Mouse (Mus musculus): ENCODE data around the gene Rnf213. TPM values are rescaled to one million over a fixed set of nuclear protein-coding genes. Genes with fewer than 3 reads are reported as not detected.

Rnf213 gene
- total and polyA plus RNA-seq, 2 experiments from 2014 or later, result 0.94 to 8.7 TPM

DNA sequence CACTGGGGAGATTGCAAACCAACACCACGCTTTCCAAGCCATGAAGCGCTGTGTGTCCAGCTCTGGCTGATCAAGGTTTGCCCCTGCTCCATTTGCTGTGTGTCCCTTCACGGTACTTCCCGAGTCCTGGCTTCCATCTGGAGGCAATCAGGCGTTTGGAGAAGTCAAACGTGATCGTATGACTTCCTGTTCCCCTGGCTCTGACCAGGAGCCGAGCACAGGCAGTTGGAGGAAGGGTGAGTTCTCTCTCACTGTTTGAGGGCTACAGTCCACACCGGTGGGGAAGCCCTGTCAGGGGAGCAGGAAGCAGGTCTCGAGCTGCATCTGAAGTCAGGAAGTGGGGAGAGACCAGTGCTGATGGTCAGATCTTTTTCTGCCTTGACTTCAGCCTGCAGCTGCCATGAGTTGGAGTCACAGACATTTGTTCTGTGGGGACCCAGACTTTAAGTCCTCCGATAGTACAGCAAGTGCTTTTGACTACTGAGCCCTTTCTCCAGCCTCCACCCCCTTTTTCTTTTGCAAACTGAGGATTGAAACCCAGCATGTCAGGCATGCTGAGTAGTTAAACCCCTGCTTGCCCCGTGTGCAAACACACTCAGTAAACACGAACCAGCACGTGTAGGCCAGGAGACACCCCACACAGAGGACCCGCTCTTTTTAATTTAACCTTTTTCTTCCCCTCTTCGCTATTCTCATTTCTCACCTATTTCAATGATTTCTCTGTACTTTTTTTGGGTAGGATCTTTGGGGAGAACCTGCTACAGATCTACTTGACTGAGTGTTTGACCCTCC is 26.6 kb downstream of the Rnf213 start:
- Histone ChIP-seq H3K36me3 (ENCODE audit: insufficient read depth, low read length) (no peaks in the 10 kb centered on the region), H3K9ac (replicated peaks; ENCODE audit: low read length) (no peak overlapping the region), H3K4me1 (ENCODE audit: insufficient read depth, low read length) (no peaks in the 10 kb centered on the region), H3K4me2 (ENCODE audit: low read depth, low read length) (no peak overlapping the region), H3K27ac (no peak overlapping the region), H3K4me3 (ENCODE audit: low read length) (no peak overlapping the region), H3K27me3 (ENCODE audit: insufficient read depth, low read length) (no peaks in the 10 kb centered on the region), H3K9me3 (ENCODE audit: low read length) (no peaks in the 10 kb centered on the region)
- WGBS, result 72% methylated on average over 16 of the region's 16 CpGs
- DNase-seq (ENCODE audit: low spot score) (no peak), ATAC-seq (no peak)
- TF ChIP-seq CTCF (IDR thresholded peaks at IDR 0.05; ENCODE audit: low read depth), result no peak

DNA sequence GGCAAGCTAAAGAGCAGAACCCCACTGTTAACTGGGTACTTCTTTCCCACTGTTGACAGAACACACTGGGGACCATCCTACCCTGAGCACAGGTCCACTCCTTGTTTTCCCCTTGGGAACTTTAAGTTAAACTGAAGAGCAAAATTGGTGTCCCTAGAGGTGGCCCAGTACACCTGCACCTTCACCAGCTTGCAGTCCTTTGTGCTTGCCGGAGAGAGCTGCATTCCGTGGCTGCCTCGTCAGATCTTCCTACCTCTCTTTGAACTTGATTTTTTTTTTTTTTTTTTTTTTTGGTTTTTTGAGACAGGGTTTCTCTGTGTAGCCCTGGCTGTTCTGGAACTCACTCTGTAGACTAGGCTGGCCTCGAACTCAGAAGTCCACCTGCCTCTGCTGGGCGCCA is 27.5 kb downstream of the Rnf213 start:
- DNase-seq (ENCODE audit: low spot score) (no peak), ATAC-seq (no peak)
- H3K27me3 ChIP-seq (ENCODE audit: insufficient read depth, low read length), result no peaks in the 10 kb centered on the region
- no peaks in the 10 kb centered on the region for H3K4me1 ChIP-seq (ENCODE audit: insufficient read depth, low read length)
- 80% methylated on average over 5 of the region's 5 CpGs for WGBS
- no peak overlapping the region for H3K4me3 ChIP-seq (ENCODE audit: low read length)
- H3K9me3 ChIP-seq (ENCODE audit: low read length), result no peaks in the 10 kb centered on the region
- TF ChIP-seq CTCF (IDR thresholded peaks at IDR 0.05; ENCODE audit: low read depth), result no peak
- H3K27ac ChIP-seq, result no peak overlapping the region
- H3K4me2 ChIP-seq (ENCODE audit: low read depth, low read length), result no peak overlapping the region
- no peak overlapping the region for H3K9ac ChIP-seq (replicated peaks; ENCODE audit: low read length)
- H3K36me3 ChIP-seq (ENCODE audit: insufficient read depth, low read length), result no peaks in the 10 kb centered on the region

DNA sequence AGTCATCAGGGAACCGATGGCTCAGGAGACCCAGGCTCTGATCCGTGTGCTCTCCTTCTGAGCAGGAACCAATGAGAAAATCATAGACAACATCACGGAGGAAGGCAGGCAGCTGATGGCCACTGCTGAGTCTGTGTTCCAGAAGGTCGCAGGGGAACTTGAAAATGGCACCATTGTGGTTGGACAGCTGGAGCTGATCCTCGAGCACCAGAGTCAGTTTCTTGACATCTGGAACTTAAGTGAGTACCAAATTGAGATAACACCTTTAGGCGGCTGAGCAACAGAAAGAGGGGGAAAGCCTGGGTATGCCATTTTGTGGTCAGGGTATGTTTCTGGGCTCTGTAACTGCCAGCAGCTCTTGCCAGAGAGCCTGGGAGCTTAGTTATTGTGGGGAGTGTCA is 34.5 kb downstream of the Rnf213 start:
- Histone ChIP-seq H3K27ac (no peak overlapping the region), H3K4me3 (ENCODE audit: low read length) (no peak overlapping the region), H3K9ac (replicated peaks; ENCODE audit: low read length) (no peak overlapping the region), H3K4me1 (ENCODE audit: insufficient read depth, low read length) (0 out of 2 replicates have a peak, but pooled peaks cover 6% of the 10 kb centered on the region), H3K9me3 (ENCODE audit: low read length) (no peaks in the 10 kb centered on the region), H3K36me3 (ENCODE audit: insufficient read depth, low read length) (no peaks in the 10 kb centered on the region), H3K27me3 (ENCODE audit: insufficient read depth, low read length) (no peaks in the 10 kb centered on the region), H3K4me2 (ENCODE audit: low read depth, low read length) (no peak overlapping the region)
- DNase-seq (ENCODE audit: low spot score) (no peak), ATAC-seq (no peak)
- no peak for TF ChIP-seq CTCF (IDR thresholded peaks at IDR 0.05; ENCODE audit: low read depth)
- 83% methylated on average over 6 of the region's 6 CpGs for WGBS

DNA sequence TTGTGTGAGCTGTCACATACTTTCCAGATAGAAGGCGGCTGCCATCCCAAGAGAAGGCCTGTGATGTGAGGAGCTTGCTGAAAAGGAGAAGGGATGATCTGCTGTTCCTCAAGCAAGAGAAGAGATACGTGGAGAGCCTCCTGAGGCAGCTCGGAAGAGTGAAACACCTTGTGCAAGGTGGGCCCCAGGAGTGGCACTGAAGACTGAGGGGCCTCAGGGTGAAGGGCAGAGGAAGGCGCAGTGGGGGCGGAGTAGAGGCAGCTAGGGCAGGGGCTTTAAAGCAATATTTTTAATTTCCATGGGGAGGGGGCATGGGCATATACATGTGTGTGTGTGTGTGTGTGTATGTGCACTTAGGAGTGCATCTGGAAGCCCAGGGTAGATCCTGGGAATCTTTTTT is 35.1 kb downstream of the Rnf213 start:
- no peak for TF ChIP-seq CTCF (IDR thresholded peaks at IDR 0.05; ENCODE audit: low read depth)
- Histone ChIP-seq H3K27me3 (ENCODE audit: insufficient read depth, low read length) (no peaks in the 10 kb centered on the region), H3K27ac (no peak overlapping the region), H3K9me3 (ENCODE audit: low read length) (no peaks in the 10 kb centered on the region), H3K4me1 (ENCODE audit: insufficient read depth, low read length) (0 out of 2 replicates have a peak, but pooled peaks cover 6% of the 10 kb centered on the region), H3K4me2 (ENCODE audit: low read depth, low read length) (peak overlapping the region; percentile 64), H3K9ac (replicated peaks; ENCODE audit: low read length) (no peak overlapping the region), H3K36me3 (ENCODE audit: insufficient read depth, low read length) (no peaks in the 10 kb centered on the region), H3K4me3 (ENCODE audit: low read length) (peak overlapping the region; percentile 31; the same call in 1 of the 2 replicates)
- ATAC-seq (no peak), DNase-seq (ENCODE audit: low spot score) (no peak)
- WGBS, result 84% methylated on average over 5 of the region's 5 CpGs

DNA sequence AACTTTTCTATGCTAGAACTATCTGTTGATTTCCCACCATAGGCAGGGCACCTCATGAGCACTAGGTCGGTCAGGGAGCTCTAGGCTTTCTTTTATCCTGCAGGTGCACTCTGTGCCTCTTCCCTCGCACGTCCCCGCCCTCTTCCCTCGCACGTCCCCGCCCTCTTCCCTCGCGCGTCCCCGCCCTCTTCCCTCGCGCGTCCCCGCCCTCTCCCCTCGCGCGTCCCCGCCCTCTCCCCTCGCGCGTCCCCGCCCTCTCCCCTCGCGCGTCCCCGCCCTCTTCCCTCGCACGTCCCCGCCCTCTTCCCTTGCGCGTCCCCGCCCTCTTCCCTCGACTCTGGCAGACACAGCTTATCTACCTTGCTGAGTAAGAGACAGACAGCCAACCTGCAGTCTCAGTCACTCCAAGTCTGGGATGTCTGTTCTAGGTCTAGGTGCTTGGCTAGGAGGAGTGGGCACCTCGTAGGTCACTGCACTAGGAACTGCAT is 35.8 kb downstream of the Rnf213 start:
- TF ChIP-seq CTCF (IDR thresholded peaks at IDR 0.05; ENCODE audit: low read depth), result no peak
- ATAC-seq, result no peak
- no peaks in the 10 kb centered on the region for H3K36me3 ChIP-seq (ENCODE audit: insufficient read depth, low read length)
- no peak overlapping the region for H3K9ac ChIP-seq (replicated peaks; ENCODE audit: low read length)
- no peak overlapping the region for H3K27ac ChIP-seq
- H3K4me3 ChIP-seq (ENCODE audit: low read length), result peak overlapping the region; percentile 31
- H3K4me2 ChIP-seq (ENCODE audit: low read depth, low read length), result peak overlapping the region; percentile 64
- 0 out of 2 replicates have a peak, but pooled peaks cover 6% of the 10 kb centered on the region for H3K4me1 ChIP-seq (ENCODE audit: insufficient read depth, low read length)
- H3K27me3 ChIP-seq (ENCODE audit: insufficient read depth, low read length), result no peaks in the 10 kb centered on the region
- peak; percentile 45 for DNase-seq (ENCODE audit: low spot score)
- WGBS, result 1% methylated on average over 27 of the region's 35 CpGs
- H3K9me3 ChIP-seq (ENCODE audit: low read length), result no peaks in the 10 kb centered on the region

DNA sequence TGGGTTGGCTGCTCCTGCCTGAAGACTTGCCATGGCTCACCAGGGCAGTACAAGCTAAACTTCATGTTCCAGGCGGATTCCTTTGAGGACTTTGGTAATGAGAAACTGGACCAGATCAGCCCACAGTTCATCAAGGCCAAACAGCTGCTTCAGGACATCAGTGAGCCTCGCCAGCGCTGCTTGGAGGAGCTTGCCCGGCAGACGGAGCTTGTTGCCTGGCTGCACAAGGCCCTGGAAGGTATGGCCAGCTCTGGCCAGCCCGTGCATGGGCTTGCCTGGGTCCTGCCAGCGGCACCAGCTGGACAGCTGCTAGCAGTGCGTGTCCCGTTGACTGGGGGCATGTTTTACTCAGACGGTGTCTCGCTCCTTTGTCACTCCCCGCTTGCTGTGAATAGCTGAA is 38.6 kb downstream of the Rnf213 start:
- Histone ChIP-seq H3K27me3 (ENCODE audit: insufficient read depth, low read length) (no peaks in the 10 kb centered on the region), H3K27ac (no peak overlapping the region), H3K9ac (replicated peaks; ENCODE audit: low read length) (no peak overlapping the region), H3K4me3 (ENCODE audit: low read length) (no peak overlapping the region), H3K4me2 (ENCODE audit: low read depth, low read length) (no peak overlapping the region), H3K9me3 (ENCODE audit: low read length) (no peaks in the 10 kb centered on the region), H3K4me1 (ENCODE audit: insufficient read depth, low read length) (0 out of 2 replicates have a peak, but pooled peaks cover 6% of the 10 kb centered on the region), H3K36me3 (ENCODE audit: insufficient read depth, low read length) (no peaks in the 10 kb centered on the region)
- DNase-seq (ENCODE audit: low spot score) (no peak), ATAC-seq (no peak)
- no peak for TF ChIP-seq CTCF (IDR thresholded peaks at IDR 0.05; ENCODE audit: low read depth)
- 82% methylated on average over 12 of the region's 12 CpGs for WGBS

DNA sequence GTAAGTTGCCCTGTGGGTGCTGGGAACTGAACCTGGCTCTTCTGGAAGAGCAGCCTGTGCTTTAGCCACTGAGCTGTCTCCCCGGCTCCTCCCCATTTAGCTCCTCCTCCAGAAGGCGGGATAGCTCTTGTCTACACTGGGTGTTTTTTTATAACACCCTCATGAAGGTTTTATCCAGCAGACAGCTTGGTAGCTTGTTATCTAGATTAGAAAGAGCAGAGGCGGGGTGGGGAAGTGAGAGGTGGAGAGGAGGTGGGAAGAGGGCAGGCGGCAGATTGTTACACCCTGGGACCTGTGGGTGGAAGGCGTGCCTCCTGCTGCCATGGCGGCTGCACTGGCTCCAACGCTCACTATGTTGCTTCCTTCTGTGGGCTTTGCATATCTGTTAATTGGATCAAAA is 39.8 kb downstream of the Rnf213 start:
- H3K4me3 ChIP-seq (ENCODE audit: low read length), result no peak overlapping the region
- H3K4me1 ChIP-seq (ENCODE audit: insufficient read depth, low read length), result 0 out of 2 replicates have a peak, but pooled peaks cover 6% of the 10 kb centered on the region
- no peaks in the 10 kb centered on the region for H3K9me3 ChIP-seq (ENCODE audit: low read length)
- no peak overlapping the region for H3K9ac ChIP-seq (replicated peaks; ENCODE audit: low read length)
- H3K27me3 ChIP-seq (ENCODE audit: insufficient read depth, low read length), result no peaks in the 10 kb centered on the region
- no peak overlapping the region for H3K4me2 ChIP-seq (ENCODE audit: low read depth, low read length)
- H3K36me3 ChIP-seq (ENCODE audit: insufficient read depth, low read length), result no peaks in the 10 kb centered on the region
- 71% methylated on average over 7 of the region's 7 CpGs for WGBS
- TF ChIP-seq CTCF (IDR thresholded peaks at IDR 0.05; ENCODE audit: low read depth), result no peak
- ATAC-seq, result no peak
- DNase-seq (ENCODE audit: low spot score), result no peak
- no peak overlapping the region for H3K27ac ChIP-seq
